Mouse (Mus musculus): ENCODE measurements around the gene Gtpbp10.
A peak's percentile ranks its signal among the peaks of the same experiment; 100 is the strongest.

The Gtpbp10 gene

GRCm38 (mm10) chr5:5559079-5559740 is at the start of gene Gtpbp10:
Gene Gtpbp10, minus strand, starts transcription at chr5:5559538.
- DNase-seq, result peak; percentile 91

- no peak for DNase-seq
Measured at GRCm38 (mm10) chr5:5587686-5588085, 28.3 kb upstream of the Gtpbp10 start.

GRCm38 (mm10) chr5:5573749-5574317 is 14.5 kb upstream of the Gtpbp10 start, which contains the start of gene Gm8773:
Gene Gm8773, plus strand, starts transcription at chr5:5573799.
- DNase-seq, result no peak

- no peak for DNase-seq
Measured at GRCm38 (mm10) chr5:5562435-5562834, 3.1 kb upstream of the Gtpbp10 start.

- DNase-seq, result no peak
Measured at GRCm38 (mm10) chr5:5561041-5561706, 1.8 kb upstream of the Gtpbp10 start.

GRCm38 (mm10) chr5:5559798-5560197 is 460 bp upstream of the Gtpbp10 start:
- DNase-seq, result no peak

GRCm38 (mm10) chr5:5551110-5551509 is 8.2 kb downstream of the Gtpbp10 start:
- no peak for DNase-seq

GRCm38 (mm10) chr5:5540385-5540784 is 19.0 kb downstream of the Gtpbp10 start:
- DNase-seq, result no peak

- DNase-seq, result no peak
Measured at GRCm38 (mm10) chr5:5539771-5540170, 19.6 kb downstream of the Gtpbp10 start.

GRCm38 (mm10) chr5:5536131-5536530 is 23.2 kb downstream of the Gtpbp10 start:
- DNase-seq, result peak; percentile 59

- DNase-seq, result peak; percentile 89
Measured at GRCm38 (mm10) chr5:5533656-5534420, 25.5 kb downstream of the Gtpbp10 start.

GRCm38 (mm10) chr5:5515411-5515810 is 43.9 kb downstream of the Gtpbp10 start:
- no peak for DNase-seq

GRCm38 (mm10) chr5:5514196-5515076 is 44.9 kb downstream of the Gtpbp10 start, which contains the start of gene Cldn12:
Gene Cldn12, minus strand, starts transcription at chr5:5514958.
- DNase-seq, result peak; percentile 99

- no peak for DNase-seq
Measured at GRCm38 (mm10) chr5:5511401-5511800, 47.9 kb downstream of the Gtpbp10 start.

- DNase-seq, result no peak
Measured at GRCm38 (mm10) chr5:5510989-5511388, 48.3 kb downstream of the Gtpbp10 start.

- DNase-seq, result no peak
Measured at GRCm38 (mm10) chr5:5510304-5510887, 48.9 kb downstream of the Gtpbp10 start.

- no peak for DNase-seq
Measured at GRCm38 (mm10) chr5:5508231-5508630, 51.1 kb downstream of the Gtpbp10 start.

GRCm38 (mm10) chr5:5507701-5508225 is 51.6 kb downstream of the Gtpbp10 start:
- DNase-seq, result peak; percentile 81

- DNase-seq, result no peak
Measured at GRCm38 (mm10) chr5:5504456-5504855, 54.9 kb downstream of the Gtpbp10 start.

- no peak for DNase-seq
Measured at GRCm38 (mm10) chr5:5503381-5503780, 56.0 kb downstream of the Gtpbp10 start.

GRCm38 (mm10) chr5:5501583-5501982 is 57.8 kb downstream of the Gtpbp10 start:
- no peak for DNase-seq

- no peak for DNase-seq
Measured at GRCm38 (mm10) chr5:5496393-5496792, 62.9 kb downstream of the Gtpbp10 start.
